ENCODE assay signal across 14 mouse cellular contexts in the genomic region with DNA sequence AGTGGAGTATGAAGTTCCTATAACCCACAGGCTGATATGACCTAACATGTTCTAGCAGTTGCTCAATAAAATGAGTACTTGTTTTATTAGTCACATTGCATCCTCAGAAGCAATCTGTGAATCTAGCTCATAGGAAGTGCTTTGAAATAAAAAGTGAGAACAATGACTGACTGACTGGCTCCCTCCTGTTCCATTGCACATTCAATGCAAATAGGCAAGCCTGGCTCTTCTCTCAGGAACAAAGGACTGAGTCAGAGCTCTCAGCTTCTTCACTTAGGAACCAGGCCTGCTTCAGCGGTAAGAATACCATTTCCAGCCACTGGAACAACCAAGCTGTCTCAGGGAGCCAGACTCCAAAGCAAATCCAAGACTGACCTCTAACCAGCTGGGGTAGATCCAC.
DNase-seq lines count a peak whose midpoint lies in the region; ATAC-seq and TF ChIP-seq lines count a peak whose summit lies in the region.
"Had no signal": no experiment of that assay in that cellular context is flagged by ENCODE, and none has a peak within 500 bp of the region (broad histone marks: within the 10 kb centered on the region; RNA-seq: fewer than 3 reads in every experiment).

No protein-coding gene starts in this region.

- TF ChIP-seq CTCF in gastrocnemius, adult 2 months (IDR thresholded peaks at IDR 0.05), result no peak

- intact Hi-C loops in gastrocnemius, adult 2 months (cut with DNase I), result no loop called here

- H3K9ac ChIP-seq in hindbrain, embryonic 13.5 days, result no peak overlapping the region
- H3K9ac ChIP-seq: heart, embryonic 15.5 days; lung, embryonic 15.5 days had no signal

- H3K9me3 ChIP-seq in hindbrain, embryonic 13.5 days, result no peaks in the 10 kb centered on the region
- H3K9me3 ChIP-seq: heart, embryonic 15.5 days; lung, embryonic 15.5 days had no signal

- ATAC-seq in hindbrain, embryonic 13.5 days (ENCODE audit: low FRiP score), result no peak

- H3K4me1 ChIP-seq in hindbrain, embryonic 13.5 days (replicated peaks), result peaks cover 61% of the 10 kb centered on the region

- H3K4me2 ChIP-seq in hindbrain, embryonic 13.5 days, result no peak overlapping the region
- H3K4me2 ChIP-seq: heart, embryonic 15.5 days; lung, embryonic 15.5 days had no signal

- peak overlapping the region; percentile 75 for H3K27ac ChIP-seq in gastrocnemius, adult 2 months
- H3K27ac ChIP-seq in hindbrain, embryonic 13.5 days, result peak overlapping the region; percentile 66
- H3K27ac ChIP-seq: heart, embryonic 15.5 days; lung, embryonic 15.5 days had no signal

- H3K27me3 ChIP-seq in hindbrain, embryonic 13.5 days, result no peaks in the 10 kb centered on the region
- H3K27me3 ChIP-seq: heart, embryonic 15.5 days; lung, embryonic 15.5 days had no signal

- DNase-seq in gastrocnemius, adult 2 months, result no peak
- DNase-seq in gastrocnemius, postnatal 4 days (ENCODE audit: low spot score in 2 of 2), result no peak
- DNase-seq in 3T3-L1 (ENCODE audit: low read depth, low spot score) (peak; percentile 64), NIH3T3 (ENCODE audit: low read depth) (peak; percentile 49)
- DNase-seq in kidney, adult 18-20 months, result no peak
- DNase-seq in layer of hippocampus, postnatal 36 days, result no peak
- DNase-seq in layer of hippocampus, adult 8-10 months (ENCODE audit: low spot score in 2 of 2), result no peak
- DNase-seq: cerebellum, adult 18-20 months; gastrocnemius, postnatal 10 days; kidney, postnatal 36 days; right cerebral cortex, postnatal 25 days had no signal

- 15% methylated on average over 1 of the region's 1 CpGs for WGBS in hindbrain, embryonic 13.5 days

- no peak overlapping the region for H3K4me3 ChIP-seq in gastrocnemius, adult 2 months
- no peak overlapping the region for H3K4me3 ChIP-seq in hindbrain, embryonic 13.5 days
- H3K4me3 ChIP-seq: heart, embryonic 15.5 days; lung, embryonic 15.5 days had no signal

- no peaks in the 10 kb centered on the region for H3K36me3 ChIP-seq in hindbrain, embryonic 13.5 days
- H3K36me3 ChIP-seq: heart, embryonic 15.5 days; lung, embryonic 15.5 days had no signal

Comparison
In these comparisons a context has a peak if more than half of its experiments do, and no peak if none do; other contexts are left out.
1. DNase-seq: peak in 3T3-L1 (single experiment) and NIH3T3 (single experiment); none in gastrocnemius, adult 2 months (single experiment), gastrocnemius, postnatal 4 days (0 of 2), kidney, adult 18-20 months (single experiment), layer of hippocampus, postnatal 36 days (0 of 2) and layer of hippocampus, adult 8-10 months (0 of 2).